Mouse (Mus musculus) thymus, adult 2 months (tissue): ENCODE results near the gene Pla2g5. TPM values are rescaled to one million over a fixed set of nuclear protein-coding genes. Genes with fewer than 3 reads are reported as not detected.

ENCODE experiments used
- DNase-seq: peaks from one replicate; pipeline ENCODE4 v3.0.0; 2021
- H3K27ac ChIP-seq: fragments of 200-500 bp; 2 replicates; pipeline ENCODE4 v1.5.1; 2012; ENCODE audit warnings: low read length, control low read depth; ENCODE audit not compliant: control insufficient read depth, insufficient read depth
- H3K27me3 ChIP-seq: fragments of 200-500 bp; 2 replicates; pipeline ENCODE4 v1.6.1; 2012; ENCODE audit warnings: mild to moderate bottlenecking, low read length, moderate library complexity, mixed read lengths; ENCODE audit not compliant: control insufficient read depth, insufficient read depth
- H3K36me3 ChIP-seq: fragments of 200-500 bp; 2 replicates; pipeline ENCODE4 v1.6.1; 2012; ENCODE audit warnings: mild to moderate bottlenecking, low read length, moderate library complexity; ENCODE audit not compliant: control insufficient read depth, insufficient read depth
- H3K4me1 ChIP-seq: fragments of 200-500 bp; replicated peaks from 2 replicates; pipeline ENCODE4 v1.6.1; 2012; ENCODE audit warnings: low read length; ENCODE audit not compliant: control insufficient read depth, insufficient read depth
- H3K4me3 ChIP-seq: fragments of 200-500 bp; 2 replicates; pipeline ENCODE4 v1.5.1; 2012; ENCODE audit warnings: mild to moderate bottlenecking, low read length, control low read depth, moderate library complexity; ENCODE audit not compliant: control insufficient read depth, insufficient read depth
- CTCF ChIP-seq: fragments of 200-500 bp; IDR thresholded peaks from 2 replicates; pipeline ENCODE4 v1.5.1; 2012; ENCODE audit warnings: mild to moderate bottlenecking, control low read depth, low read length, moderate library complexity, borderline replicate concordance; ENCODE audit not compliant: control insufficient read depth, poor library complexity, insufficient read depth; ENCODE audit errors: extremely low read depth
- POLR2A ChIP-seq: fragments of 200-500 bp; IDR thresholded peaks from 2 replicates; pipeline ENCODE4 v1.6.1; 2012; ENCODE audit warnings: mild to moderate bottlenecking, low read length, control low read depth, moderate library complexity; ENCODE audit not compliant: control insufficient read depth, poor library complexity, insufficient read depth; ENCODE audit errors: extremely low read depth
- WGBS: fragments of 180-500 bp; shearing (Covaris S2); methylation state at CpG from one replicate; pipeline ENCODE4 v1.1.7; 2018; 5-methylcytosine and 5-hydroxymethylcytosine counted together
- polyA plus RNA-seq: library from polyadenylated mRNA; depleted of rRNA; stranded (reverse); fragments of >200 nt; gene quantifications from 2 replicates; pipeline ENCODE4 v1.2.3, GENCODE M21; 2012; rRNA removed

Pla2g5 gene
- polyA plus RNA-seq, 1 experiment: 11.5 TPM

DNA sequence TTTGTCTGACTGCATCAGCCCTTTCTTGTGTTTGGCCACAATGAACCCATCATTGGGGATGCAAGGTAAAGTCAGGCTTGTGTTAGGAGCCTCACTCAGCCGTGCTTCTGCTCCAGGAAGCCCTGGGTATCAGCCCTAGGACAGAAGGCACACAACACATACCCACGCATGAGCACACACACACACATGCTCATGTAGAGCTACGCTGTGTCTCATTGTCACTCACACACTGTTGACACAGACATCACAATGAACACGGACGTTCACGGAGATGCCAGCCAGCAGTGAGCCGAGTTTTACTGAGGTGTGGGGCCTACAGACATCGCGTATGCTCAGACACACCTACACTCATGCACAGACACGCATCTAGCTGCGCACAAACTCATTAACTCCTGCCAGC lies 107.3 kb downstream of the Pla2g5 start:
- H3K4me1 ChIP-seq: no peaks in the 10 kb centered on the region
- no peaks in the 10 kb centered on the region; the same call in 1 of the 2 replicates for H3K27me3 ChIP-seq
- TF ChIP-seq POLR2A (no peak), CTCF (no peak)
- no peak overlapping the region for H3K4me3 ChIP-seq
- WGBS: 85% methylated on average over 11 of the region's 11 CpGs
- no peak overlapping the region for H3K27ac ChIP-seq
- no peaks in the 10 kb centered on the region for H3K36me3 ChIP-seq
- no peak for DNase-seq

DNA sequence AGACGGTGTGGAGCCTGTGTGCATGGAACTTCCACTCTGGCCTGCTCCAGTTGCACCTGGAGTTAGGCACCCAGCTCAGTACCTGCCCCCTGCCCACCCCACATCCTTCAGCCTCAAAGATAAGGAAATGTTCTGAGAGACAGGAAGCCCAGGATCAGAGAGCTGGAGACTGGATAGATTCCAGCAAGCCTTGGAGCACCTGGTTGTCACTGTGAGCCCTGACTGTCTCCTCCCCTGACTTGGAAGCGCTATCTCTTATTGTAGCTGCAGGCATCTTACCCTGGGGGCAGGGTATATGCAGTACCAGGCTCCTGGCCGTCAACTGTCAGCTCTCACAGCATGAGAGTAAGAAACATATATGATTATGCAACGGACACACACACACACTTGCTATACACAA lies 107.8 kb downstream of the Pla2g5 start:
- DNase-seq: no peak
- Histone ChIP-seq H3K4me1 (no peaks in the 10 kb centered on the region), H3K4me3 (no peak overlapping the region), H3K36me3 (no peaks in the 10 kb centered on the region), H3K27ac (no peak overlapping the region), H3K27me3 (no peaks in the 10 kb centered on the region; the same call in 1 of the 2 replicates)
- TF ChIP-seq POLR2A (no peak), CTCF (no peak)
- WGBS: 88% methylated on average over 4 of the region's 4 CpGs

DNA sequence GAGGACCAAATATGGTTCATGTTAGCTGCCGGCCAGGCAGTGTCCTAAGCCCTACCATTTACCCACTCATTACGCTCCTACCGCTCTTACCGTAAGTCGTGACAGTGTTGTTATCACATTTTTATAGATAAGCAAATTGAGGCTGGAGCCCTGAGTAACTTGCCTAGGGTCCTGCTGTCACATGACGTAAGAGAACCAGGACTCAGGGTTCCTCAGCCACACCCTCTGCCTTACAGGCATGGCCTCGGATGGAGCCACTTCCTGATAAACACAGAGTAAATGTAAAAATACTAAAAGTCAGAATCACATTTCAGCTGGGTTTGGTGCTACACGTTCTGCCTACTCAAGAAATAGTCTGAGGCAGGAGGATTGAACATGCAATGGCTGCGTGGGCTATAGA lies 108.8 kb downstream of the Pla2g5 start:
- TF ChIP-seq POLR2A (no peak), CTCF (no peak)
- 82% methylated on average over 9 of the region's 9 CpGs for WGBS
- no peaks in the 10 kb centered on the region; the same call in 1 of the 2 replicates for H3K27me3 ChIP-seq
- H3K36me3 ChIP-seq: no peaks in the 10 kb centered on the region
- no peaks in the 10 kb centered on the region for H3K4me1 ChIP-seq
- no peak overlapping the region for H3K27ac ChIP-seq
- no peak for DNase-seq
- no peak overlapping the region for H3K4me3 ChIP-seq

DNA sequence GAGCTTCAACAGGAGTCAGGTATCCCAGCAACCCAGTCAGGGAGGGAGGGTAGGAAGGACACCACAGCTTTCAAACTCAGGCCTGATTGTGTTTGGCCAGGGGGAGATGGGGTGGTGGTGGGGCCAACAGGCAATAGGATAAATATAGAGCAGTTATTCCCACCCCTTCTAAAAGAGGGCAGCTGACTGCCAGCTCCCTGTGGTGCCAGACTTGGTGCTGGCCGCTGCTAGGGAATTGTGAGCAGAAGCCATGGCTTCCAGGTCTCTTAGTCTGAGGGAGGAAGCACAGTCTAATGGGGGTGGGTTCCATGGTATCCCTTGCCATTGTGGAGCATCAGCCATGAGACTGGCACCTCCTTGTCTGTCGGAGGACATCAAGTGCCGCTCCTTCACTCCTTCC lies 109.7 kb downstream of the Pla2g5 start:
- TF ChIP-seq POLR2A (no peak), CTCF (no peak)
- no peaks in the 10 kb centered on the region; the same call in 1 of the 2 replicates for H3K27me3 ChIP-seq

DNA sequence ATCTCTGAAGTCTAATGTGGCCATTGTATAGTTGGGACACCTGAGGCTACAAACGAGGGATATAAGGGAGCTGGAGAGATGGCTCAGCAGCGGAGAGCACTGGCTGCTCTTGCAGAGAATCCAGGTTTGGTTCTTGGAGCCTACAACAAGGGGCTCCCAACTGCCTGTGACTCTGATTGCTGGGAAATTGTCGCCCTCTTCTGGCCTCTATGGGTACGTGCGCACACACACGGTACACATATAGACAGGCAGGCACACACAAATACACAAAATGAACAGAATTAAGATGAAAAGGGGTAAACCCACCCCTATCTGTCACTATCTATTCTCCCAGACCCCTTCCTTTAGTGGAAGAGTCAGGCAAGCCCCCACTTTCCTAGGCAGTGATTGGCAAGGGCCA lies 110.7 kb downstream of the Pla2g5 start:
- TF ChIP-seq CTCF: no peak
- no peak for TF ChIP-seq POLR2A
- H3K27me3 ChIP-seq: no peaks in the 10 kb centered on the region; the same call in 1 of the 2 replicates
- WGBS: 96% methylated on average over 6 of the region's 6 CpGs
- no peaks in the 10 kb centered on the region for H3K4me1 ChIP-seq
- H3K4me3 ChIP-seq: no peak overlapping the region
- no peaks in the 10 kb centered on the region for H3K36me3 ChIP-seq
- no peak for DNase-seq
- H3K27ac ChIP-seq: no peak overlapping the region

More for the DNA sequence above, 109.7 kb downstream of the Pla2g5 start:
- H3K4me3 ChIP-seq: no peak overlapping the region
- no peaks in the 10 kb centered on the region for H3K4me1 ChIP-seq
- no peak overlapping the region for H3K27ac ChIP-seq
- H3K36me3 ChIP-seq: no peaks in the 10 kb centered on the region
- DNase-seq: no peak
- WGBS: 95% methylated on average over 3 of the region's 3 CpGs

Other genes with a start within 250 kb of the Pla2g5 start
- 0.08 and 0.09 TPM in 2 replicates for gene Vwa5b1, start 227.6 kb downstream of the Pla2g5 start, polyA plus RNA-seq
- not detected in 2 replicates for gene Pla2g2c, start 138.7 kb downstream of the Pla2g5 start, polyA plus RNA-seq
- gene Ubxn10, start 126.3 kb downstream of the Pla2g5 start, polyA plus RNA-seq: 1.1 and 2.0 TPM in 2 replicates
- 2.1 and 3.1 TPM in 2 replicates for gene Pla2g2f, start 105.9 kb downstream of the Pla2g5 start, polyA plus RNA-seq
- 35.0 and 54.4 TPM in 2 replicates for gene Pla2g2d, start 87.7 kb downstream of the Pla2g5 start, polyA plus RNA-seq
- not detected in 2 replicates for gene Gm13030, start 10.5 kb upstream of the Pla2g5 start, polyA plus RNA-seq
- 1.1 and 1.6 TPM in 2 replicates for gene Pla2g2e, start 14.5 kb upstream of the Pla2g5 start, polyA plus RNA-seq
- gene Otud3, start 50.5 kb upstream of the Pla2g5 start, polyA plus RNA-seq: 8.9 and 9.5 TPM in 2 replicates
- 2.1 and 2.3 TPM in 2 replicates for gene Rnf186, start 103.6 kb upstream of the Pla2g5 start, polyA plus RNA-seq
- 30.2 and 30.7 TPM in 2 replicates for gene Tmco4, start 109.4 kb upstream of the Pla2g5 start, polyA plus RNA-seq
- gene Htr6, start 212.1 kb upstream of the Pla2g5 start, polyA plus RNA-seq: not detected in 2 replicates
- 35.7 and 36.3 TPM in 2 replicates for gene Nbl1, start 229.5 kb upstream of the Pla2g5 start, polyA plus RNA-seq